Mouse (Mus musculus) frontal cortex, postnatal 14 days (tissue): ENCODE measurements around the gene Gpr39.
A peak's percentile ranks its signal among the peaks of the same experiment; 100 is the strongest.
"Not testable (repeated sequence)": the region's sequence is repeated elsewhere in the genome, so short reads cannot be mapped to it uniquely, and the experiment has no call there.

Experiments
- DNase-seq, 2 experiments: peaks; one replicate each; pipeline ENCODE4 v3.0.0; 2022; ENCODE audit warnings: low spot score in 2 of 2

The Gpr39 gene

DNA sequence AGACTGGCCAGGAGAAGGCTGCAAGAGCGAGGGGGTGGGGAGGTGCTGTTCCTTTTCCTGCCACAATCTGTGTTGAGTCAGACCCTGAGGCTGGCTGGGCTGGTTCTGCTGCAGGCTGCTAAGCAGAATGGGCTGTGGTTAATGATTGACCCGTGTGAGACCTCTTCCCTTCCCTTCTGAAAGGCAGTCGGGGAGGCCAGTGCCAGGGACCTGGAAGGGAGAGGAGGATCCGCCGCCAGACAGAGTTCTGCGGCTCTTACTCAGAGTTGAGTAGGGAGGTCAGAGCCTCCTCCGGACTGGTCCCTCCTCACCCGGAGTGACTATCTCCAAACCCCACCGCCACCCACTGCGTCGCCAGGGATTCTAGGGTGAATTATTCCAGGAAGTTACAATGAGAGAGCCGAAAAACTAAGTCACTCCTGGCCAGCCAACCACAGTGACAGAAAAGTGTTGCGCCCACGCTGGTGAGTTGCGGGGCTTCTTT is at the start of gene Gpr39:
Gene Gpr39 (plus strand): TSS at position 206 of the 484 bp plus-strand sequence.
- DNase-seq: no peak

DNA sequence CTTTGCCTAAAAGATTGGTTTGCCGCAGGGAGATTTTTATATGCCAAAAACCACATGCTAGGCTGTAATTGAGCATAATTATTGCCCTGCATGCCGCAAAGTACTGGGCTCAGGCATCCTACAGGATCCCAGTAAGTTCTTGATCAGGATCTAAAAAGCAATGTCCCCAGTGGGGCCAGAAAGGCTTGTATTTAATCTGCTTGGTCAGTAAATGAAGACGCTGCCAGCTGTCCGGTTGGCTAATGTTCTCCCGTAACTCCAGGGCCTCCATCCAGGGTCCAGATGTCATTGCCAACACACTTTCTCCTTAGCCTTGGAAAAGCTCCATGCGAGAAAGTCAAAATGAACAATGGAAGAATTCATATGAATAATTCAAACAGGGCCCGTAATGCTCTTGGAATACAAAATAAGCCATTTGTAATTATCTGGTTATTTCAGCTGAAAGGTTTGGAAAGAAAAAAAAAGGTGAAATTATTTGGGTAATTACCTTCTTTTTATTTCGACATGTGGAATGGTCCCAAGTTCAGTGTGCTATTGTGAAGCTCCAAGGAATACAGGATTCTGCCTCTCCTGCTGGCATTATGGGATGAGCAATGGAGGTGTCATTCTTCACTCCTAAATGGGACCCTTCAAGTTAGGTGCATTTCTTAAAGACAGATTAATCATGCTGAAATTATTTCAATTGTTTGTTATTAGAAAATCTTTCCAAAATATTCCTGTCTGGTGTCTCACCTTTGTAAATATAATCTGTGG is 37.1 kb upstream of the Gpr39 start:
- DNase-seq: peak in 1 of 2 experiments; percentile 3

DNA sequence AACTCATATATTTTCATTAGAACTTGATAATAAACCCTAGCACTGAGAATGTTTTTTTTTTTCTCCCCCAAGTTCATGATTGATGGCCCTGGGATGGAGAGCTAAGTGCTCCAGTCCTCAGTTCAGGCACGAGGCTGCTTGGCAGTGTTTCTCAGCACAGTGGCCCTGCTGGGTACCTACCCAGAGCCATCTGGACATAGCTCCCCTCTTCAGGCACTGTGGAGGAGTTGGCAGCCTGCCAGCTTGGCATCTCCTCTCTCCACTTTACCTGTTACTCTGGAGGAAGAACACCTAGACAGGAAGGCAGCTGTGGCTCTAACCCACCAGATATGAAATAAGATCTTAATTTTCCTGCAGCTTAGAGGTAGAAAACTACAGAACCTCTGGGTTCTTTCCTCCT is 33.2 kb upstream of the Gpr39 start:
- no peak for DNase-seq

DNA sequence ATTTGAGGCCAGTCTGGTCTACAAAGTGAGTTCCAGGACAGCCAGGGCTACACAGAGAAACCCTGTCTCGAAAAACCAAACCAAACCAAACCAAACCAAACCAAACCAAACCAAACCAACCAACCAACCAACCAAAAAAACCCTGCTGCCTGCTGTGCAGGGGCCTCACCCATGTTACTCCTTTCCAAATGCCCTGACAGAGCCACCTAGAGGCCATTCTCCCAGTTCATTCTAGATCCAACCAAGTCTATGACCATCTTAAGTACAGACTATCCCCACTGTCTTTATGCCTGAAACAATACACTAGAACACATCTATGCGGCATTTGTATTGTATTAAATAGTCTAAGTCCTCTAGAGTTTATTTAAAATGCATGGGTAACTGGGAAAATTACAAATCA is 30.0 kb upstream of the Gpr39 start:
- DNase-seq: not testable (repeated sequence)

DNA sequence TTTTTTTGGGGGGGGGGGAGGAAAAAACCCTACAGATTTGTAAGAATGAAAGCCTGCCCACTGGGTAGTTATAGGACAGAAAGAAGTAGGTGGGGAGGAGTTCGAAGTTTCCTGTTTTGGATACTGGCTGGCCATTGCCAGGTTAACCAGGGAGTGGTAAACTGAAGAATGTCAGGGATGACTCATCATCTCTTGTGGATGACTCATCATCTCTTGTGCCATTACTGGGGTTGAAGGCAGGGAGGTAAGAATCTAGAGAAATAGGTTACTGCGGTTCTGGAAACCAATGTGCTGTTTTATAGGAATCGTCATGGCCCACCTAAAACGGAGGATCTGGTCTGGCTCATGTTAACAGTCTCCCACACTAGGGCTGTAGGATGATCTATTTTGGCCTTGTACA is 28.8 kb upstream of the Gpr39 start:
- no peak for DNase-seq

DNA sequence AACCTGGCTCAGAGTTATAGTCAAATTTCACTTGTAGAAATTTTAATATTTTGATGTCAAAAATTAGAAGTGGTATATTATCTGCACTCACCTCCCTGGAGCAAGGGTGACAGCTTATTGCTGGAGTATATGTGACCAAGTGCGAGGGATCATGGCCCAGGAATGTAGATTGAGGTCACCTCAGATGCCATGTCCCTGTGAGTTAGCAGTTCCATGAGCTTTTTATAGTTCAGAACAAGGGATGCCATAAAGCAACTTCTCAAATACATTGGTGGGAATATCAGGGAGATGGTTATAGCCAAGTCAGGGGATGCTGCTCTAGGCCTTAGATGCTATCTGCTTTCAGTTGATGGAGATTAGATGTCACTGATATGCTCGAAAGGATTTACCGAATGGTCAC is 27.7 kb upstream of the Gpr39 start:
- DNase-seq: no peak

DNA sequence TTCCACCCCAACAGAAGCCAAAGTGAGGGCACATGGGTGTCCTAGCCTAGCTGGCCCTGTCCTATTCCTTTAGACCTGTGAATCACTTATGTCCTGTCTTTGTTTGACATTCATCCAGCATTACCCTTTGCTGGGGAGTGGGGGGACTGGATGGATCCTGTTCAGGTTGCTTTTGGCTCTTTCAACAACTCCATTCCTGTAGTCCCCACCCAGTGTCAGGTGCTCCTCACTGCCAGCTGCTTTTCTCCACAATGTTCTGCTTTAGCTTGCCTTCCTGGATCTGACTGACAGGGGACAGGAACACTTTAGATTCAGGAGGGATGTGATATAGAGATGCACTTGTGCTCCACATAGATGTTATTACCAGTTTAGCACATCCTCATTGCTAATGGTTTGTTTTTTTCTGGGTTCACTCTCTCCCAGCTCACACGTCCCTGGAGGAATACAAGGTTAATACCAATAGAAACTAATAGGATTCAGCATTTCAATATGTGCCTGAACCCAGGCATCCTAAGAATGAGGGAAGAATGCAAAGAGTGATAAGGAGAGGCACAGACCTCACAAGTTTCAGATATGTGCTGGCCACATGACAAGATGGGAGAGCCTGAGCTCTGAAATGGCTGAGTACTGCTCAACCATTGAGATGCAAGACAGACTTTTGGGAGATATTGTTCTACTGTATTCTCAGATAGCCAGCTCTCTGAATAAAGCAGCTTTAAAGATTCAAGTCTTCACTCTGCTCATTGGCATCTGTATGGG is 23.8 kb upstream of the Gpr39 start:
- no peak for DNase-seq

DNA sequence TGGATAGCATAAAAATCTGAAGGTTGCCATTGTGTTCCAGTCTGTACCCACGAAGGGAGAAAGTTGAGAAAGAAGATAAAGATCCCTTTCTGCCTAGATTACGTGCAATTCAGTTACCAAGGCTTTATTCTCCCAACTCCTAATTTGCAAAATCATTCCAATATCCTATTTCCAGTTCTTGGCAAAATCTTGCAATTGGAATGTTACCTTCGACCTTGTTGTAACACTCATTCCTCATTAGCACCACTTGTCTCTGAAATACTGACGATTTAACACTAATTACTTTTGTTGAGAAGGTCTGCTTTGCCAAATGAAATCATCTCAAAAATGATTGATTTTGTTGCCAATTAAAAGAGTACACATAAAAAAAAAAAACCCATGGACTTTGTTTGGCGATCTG is 19.4 kb upstream of the Gpr39 start:
- DNase-seq: no peak

DNA sequence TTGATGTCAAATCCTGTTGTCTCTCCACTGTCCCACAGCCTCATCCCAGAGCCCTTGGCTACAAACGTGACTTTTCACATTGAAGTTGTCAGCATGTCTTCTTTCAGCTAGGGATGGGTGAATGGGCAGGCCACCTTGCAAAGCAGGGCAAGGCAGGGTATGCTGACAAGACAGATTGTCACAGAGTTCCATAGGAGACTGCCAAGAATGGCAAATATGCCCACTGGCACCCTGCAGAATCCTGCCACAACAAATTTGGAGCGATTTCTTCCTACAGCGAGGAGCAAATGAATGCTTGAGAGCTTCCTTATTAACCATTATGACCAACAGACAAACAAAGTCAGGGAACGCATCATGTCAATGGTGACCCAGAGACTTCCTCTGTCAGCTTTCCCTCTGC is 16.6 kb upstream of the Gpr39 start:
- no peak for DNase-seq

DNA sequence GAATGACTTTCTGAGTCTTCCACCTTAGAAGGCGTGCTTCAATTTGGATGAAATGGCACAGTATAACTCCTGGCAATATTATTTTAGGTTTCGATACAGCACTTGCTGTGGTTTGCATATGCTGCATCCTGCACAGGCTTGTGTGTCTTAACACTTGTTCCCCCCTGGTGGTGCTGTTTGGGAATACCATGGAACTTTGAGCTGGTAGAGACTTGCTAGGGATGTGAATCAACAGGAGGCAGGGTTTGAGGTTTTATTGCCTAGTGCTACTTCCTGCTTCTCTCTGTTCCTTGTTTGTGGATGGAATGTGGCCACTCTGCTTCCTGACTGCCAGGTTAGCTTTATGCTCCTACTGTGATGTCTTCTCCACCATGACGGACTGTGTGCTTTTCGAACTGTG is 15.9 kb upstream of the Gpr39 start:
- no peak for DNase-seq

DNA sequence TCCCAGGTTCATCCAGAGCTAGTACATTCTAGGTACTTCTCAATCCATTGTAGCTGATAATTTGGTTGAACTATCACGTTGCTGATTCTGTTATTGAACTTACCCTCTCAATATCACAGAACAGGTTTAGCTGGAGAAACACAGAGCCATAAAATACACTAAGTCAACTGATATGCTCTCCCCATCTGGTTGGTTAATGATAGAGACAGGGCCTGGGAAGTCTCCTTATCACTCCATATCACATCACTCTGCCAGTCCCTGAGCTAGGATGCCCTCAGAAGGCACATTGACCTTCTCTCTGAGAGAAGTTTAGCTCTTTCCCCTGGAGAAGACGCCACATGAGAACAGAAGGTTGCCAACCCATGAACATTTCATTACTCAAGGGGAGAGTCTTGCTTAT is 14.7 kb upstream of the Gpr39 start:
- no peak for DNase-seq

DNA sequence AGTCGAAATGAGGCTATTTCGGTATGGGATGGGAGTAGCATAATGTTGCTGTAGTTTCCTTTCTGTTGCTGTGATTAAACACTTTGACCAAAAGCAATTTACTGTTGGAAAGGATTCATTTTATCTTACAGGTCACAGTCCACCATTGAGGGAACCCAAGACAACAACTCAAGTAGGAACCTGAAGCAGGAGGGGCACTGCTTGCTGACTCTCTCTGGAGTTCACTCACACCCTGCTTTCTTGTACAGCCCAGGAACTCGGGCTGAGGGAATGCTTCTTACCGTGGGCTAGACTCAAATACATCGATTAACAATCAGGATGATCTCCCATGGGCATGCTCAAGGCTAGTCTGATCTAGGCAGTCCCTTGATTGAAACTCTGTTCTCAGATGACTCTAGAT is 14.1 kb upstream of the Gpr39 start:
- DNase-seq: no peak

DNA sequence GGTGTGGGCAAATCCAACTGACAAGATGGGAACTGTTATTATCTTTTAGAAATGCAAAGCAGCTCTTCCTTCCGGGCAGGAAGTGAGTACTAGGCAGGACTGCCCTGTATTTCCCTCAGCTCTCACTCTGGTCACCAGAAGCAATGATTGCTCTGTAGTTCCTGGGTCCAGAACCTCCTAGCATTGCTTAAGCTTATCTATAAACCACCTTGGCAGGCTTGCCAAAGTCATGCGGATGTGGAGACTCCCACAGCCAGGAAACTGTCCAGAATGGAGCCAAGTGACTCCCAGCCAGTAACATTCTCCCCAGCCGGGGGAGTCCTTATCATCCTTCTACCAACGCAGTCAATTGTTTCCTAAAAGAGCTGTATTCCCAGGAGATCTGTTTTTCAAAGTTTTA is 13.7 kb upstream of the Gpr39 start:
- no peak for DNase-seq

DNA sequence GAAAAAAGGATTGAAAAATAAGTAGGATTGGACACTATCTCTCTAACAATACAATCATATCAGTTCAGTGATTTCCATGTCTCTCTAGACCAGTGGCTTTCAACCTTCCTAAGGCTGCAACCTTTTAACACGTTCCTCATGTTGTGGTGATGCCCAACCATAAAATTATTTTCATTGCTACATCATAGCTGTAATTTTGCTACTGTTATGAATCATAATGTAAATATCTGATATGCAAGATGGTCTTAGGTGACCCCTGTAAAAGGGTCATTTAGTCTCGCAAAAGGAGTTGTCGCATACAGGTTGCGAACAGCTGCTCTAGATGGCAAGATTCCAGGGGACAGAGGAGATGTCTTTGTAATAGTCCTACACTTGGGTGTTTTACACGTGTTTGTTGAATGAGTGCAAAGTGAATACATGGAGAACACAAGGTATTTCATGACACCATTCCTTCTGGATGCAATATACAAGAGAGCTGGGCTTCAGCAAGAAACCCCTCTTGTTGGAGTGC is 11.6 kb upstream of the Gpr39 start:
- DNase-seq: no peak

DNA sequence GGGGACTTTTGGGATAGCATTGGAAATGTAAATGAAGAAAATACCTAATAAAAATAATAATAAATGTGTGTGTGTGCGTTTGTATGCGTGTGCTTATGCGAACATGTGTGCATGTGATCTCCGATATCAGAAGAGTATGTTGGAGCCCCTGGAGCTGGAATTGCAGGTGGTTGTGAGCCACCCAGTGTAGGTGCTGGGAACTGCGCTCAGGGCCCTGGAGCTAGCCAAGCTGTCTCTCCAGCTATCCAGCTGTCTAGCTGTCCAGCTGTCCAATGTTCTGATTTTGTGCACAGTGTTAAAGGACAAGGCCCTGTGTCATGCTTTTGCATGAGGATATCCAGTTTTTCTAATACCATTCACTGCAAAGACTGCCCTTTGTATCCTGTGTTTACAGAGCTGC is 7.8 kb upstream of the Gpr39 start:
- DNase-seq: no peak

DNA sequence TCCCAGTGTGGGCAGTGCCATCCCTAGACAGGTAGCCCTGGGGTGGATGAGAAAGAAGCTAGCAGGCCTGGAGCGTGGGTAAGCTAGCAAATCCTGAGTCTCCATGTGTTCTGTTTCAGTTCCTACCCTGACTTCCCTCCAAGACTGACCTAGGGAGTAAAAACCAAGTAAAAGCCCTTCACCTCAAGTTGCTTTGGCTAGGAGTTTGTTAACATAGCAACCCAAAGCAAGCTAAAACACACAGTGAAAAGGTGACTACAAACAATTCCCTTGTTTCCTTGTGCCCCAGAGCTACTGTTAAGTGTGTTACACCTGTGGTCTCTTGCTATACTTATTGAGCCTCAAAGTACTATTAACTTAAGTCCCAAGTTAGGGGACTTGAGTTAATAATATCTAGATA is 1.6 kb upstream of the Gpr39 start:
- DNase-seq: no peak

DNA sequence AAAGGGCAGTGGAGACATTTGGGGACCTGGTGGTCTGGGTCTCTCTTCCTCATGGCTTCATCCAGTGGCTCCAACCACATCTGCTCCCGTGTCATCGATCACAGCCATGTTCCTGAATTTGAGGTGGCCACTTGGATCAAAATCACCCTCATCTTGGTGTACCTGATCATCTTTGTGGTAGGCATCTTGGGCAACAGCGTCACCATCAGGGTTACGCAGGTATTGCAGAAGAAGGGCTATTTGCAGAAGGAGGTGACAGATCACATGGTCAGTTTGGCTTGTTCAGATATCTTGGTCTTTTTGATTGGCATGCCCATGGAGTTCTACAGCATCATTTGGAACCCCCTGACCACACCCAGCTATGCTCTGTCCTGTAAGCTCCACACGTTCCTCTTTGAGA is 491 bp downstream of the Gpr39 start:
- no peak for DNase-seq

DNA sequence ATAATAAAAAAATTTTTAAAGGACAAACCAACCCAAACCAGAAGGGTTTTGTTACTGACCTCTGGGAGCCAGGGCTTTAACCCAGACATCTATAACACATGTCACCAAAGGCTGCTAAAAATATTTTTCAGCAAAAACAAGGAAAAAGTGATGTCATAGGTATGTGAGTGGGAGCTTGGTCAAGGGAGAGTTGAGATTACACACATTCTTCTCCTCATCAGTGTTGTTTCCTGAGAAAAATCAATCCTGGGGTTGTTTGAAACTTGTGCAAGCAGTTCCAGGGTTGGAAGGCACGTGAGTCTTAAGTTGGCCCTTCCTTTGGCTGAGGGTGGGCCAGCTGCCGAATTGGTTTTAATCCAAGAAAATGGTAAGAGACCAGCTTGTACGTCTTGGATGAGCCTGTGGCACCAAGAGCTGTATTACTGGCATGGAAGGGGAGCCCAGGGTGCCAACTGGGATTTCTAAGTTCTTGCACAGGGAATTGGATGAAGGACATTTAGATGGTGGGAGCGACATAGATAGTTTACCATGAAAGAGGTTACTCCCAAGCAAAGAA is 2.8 kb downstream of the Gpr39 start:
- DNase-seq: no peak

DNA sequence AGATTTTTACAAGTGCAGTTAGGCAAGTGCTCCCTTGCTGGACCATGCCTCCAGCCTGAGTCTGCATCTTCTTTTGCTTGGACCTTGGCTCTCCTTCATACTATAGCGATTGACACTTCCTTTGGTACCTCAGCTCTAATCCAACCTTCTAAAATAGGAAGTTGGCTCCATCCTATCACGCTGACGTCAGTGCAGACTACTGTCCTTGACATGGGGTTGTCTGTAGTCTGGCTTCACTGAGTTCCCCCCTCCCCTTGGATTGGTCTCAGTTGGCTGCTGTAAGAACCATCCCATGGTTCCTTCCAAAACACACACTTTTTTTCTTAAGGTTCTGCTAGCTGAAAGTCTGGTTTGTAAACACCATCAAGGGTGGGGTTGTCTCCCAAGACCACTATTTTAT is 7.6 kb downstream of the Gpr39 start:
- DNase-seq: no peak

DNA sequence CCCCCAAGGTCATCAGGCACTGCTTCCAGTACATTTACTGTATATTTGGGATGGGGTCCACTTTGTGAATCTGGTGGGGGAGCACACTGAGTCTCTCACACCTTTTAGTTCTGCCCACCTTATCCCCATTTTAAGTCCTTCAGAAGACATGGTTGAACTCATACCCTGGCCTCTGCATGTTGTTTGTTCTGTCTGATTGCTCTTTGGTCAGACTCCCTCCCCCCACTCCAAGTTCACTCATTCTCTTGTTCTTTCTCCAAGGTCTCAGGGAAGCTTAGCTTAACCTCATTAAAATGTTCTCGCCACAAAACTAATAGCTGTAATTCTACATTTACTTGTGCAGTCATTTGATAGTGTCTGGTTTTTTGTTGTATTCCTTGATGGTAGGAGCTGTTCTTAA is 8.5 kb downstream of the Gpr39 start:
- no peak for DNase-seq

DNA sequence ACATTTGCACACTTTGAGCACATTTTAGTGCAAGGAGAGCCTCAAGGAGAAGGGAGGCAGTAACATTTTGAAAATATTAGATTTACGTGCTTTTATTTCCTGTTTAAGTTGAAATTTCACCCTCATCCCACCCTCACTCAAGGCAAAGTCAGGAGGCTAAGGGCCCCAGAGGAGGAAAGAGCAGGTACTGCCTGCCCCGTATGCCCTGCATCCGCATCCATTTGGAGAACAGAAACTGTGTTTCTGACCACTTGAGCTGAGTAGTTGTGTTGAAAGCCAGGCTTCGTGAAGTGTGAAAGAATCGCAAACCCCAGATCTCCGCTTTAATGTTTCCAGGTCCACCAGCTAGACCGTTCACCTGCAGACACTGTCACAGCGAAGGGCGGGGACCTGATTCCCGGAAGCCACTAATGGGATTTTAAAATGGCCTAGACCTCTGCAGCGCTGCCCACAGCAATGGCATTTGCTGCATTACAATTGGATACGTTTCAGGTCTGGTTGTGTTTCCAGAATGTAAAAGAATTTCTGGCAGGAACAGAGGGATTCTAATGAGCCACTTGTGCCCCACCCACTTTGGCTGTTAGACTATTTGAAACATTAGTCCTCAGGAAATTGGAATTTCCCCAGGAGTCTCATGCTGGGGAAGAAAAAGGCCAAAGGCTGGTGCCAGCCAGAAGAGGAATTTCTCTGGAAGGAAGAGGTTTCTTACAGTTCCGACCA is 11.1 kb downstream of the Gpr39 start:
- no peak for DNase-seq

DNA sequence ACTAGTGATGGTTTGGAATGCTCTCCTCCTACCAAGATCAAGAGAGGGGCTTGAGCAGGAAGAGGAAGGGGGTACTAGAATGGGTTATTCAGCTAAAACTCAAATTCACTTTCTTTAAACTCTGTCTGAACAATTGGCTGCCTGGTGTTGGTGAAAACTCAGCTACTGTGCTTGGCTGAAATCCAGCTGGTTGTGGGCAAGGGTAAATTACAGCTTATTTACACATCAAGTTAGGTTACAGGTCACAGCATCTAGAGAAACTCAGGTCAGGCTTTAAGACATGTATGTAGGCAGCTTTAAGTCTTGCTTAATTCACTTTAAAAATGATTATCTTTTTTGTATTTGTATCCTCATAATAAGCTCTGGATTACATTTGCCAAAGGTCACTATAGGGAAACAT is 16.7 kb downstream of the Gpr39 start:
- DNase-seq: no peak
